Mouse (Mus musculus) left cerebral cortex, postnatal 14 days (tissue): ENCODE results near the gene Znfx1. TPM values are rescaled to one million over a fixed set of nuclear protein-coding genes. Genes with fewer than 3 reads are reported as not detected.

Source experiments
- DNase-seq, 2 experiments: peaks; one replicate each; pipeline ENCODE4 v3.0.0; 2021 to 2022; ENCODE audit warnings: low spot score in 2 of 2, mixed read lengths in 1 of 2
- intact Hi-C: fragments of 180-260 bp; cut with DNase I; formaldehyde crosslinking; loops from one replicate; pipeline ENCODE4 v1.15.1; 2025
- total RNA-seq, 2 experiments: library from RNA; stranded (reverse); gene quantifications; 2 replicates each; pipeline ENCODE4 v1.2.3; 2021

The Znfx1 gene
- total RNA-seq, 2 experiments from 2014 or later, result 41.5 to 43.9 TPM

DNA sequence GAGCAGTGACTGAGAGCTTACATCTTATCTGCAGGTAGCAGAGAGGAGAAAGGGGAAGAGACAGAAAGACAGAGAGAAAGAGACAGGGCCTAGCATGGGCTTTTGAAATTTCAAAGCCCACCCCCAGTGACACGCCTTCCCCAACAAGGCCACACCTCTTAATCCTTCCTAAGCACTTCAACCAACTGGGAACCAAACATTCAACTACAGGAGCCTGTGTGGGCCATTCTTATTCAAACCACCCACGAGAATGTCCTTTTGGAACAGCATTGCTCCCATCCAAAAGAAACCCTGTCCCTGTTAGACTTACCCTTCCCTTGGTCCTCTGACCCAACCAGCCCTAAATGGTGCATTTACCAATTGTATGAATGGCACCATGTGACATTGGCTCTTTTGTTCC is 13.9 kb upstream of the Znfx1 start:
- intact Hi-C loops, result loop anchor here (10.0 kb wide), 1 partner anchor 418 kb away; the partner anchor contains the start of genes Rnf114 and Spata2
- no peak for DNase-seq

DNA sequence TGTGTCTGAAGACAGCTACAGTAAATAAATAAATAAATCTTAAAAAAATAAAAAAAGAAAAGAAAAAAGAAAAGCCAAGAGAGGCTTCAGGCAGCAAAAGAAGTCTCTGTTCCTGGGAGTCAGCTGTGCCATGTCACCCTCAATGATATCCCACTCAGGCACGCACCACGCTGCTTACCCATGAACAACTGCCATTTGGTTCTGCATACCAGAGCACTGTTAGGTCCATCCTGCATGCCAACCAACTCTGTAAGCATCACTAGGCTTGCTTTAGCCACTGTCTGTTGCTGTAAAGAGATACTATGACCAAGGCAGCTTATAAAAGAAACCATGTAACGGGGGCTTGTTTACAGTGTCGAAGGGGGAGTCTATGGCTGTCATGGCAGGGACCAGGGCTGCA is 13.5 kb upstream of the Znfx1 start:
- intact Hi-C loops, result loop anchor here (10.0 kb wide), 1 partner anchor 418 kb away; the partner anchor contains the start of genes Rnf114 and Spata2
- no peak for DNase-seq

GRCm38 (mm10) chr2:167074587-167074986 is 11.8 kb upstream of the Znfx1 start:
- DNase-seq, result no peak
- intact Hi-C loops, result loop anchor here (5.0 to 10.0 kb wide), 2 partner anchors 203 to 420 kb away; partner anchors contain the start of genes Rnf114 and Spata2

- peak; percentile 98 for DNase-seq
- intact Hi-C loops, result loop anchor here (1.0 to 10.0 kb wide), 4 partner anchors 118 to 423 kb away; partner anchors contain the start of genes Kcnb1, Rnf114 and Spata2
Measured at GRCm38 (mm10) chr2:167071641-167072601, 9.1 kb upstream of the Znfx1 start.

DNA sequence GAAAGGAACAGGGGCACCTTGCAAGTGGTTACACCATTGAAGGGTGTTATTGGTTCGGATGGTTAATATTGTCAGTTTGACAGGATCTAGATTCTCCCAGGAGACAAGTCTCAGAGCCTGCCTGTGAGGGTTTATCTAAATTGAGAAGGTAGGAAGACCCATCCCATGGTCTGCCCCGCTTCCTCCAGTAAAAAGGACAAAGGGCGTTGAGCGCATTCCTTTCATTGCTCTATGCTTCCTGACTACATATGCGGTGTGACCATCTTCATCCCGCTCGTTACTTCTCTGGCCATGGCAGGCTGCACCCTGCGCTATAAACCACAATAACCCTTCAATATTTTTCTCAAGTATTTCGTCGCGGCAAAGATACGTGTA is 8.4 kb upstream of the Znfx1 start:
- intact Hi-C loops, result loop anchor here (5.0 to 10.0 kb wide), 2 partner anchors 206 to 424 kb away; partner anchors contain the start of genes Rnf114 and Spata2
- DNase-seq, result no peak

DNA sequence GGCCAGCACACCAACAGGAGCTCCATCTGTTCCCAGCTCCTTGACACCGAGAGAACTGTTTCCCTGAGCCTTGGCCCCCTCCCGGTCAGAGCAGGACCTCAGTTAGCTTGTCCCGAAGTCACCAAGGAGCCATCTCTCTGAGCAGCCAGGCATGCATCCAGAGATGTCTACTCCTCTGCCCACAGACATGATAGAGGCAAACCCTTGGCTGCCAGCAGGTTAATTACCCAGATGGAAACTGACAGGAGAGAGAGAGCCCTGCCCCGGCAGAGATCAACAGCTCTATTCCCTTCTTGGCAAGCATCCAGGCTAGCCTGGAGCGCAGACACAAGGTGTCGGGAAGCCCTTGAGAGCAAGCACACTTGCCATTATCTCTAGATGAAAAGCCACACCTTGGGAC is 7.5 kb upstream of the Znfx1 start:
- intact Hi-C loops, result loop anchor here (5.0 to 10.0 kb wide), 2 partner anchors 207 to 424 kb away; partner anchors contain the start of genes Rnf114 and Spata2
- DNase-seq, result no peak

- no peak for DNase-seq
- intact Hi-C loops, result no loop called here
Measured at GRCm38 (mm10) chr2:167067575-167067974, 4.8 kb upstream of the Znfx1 start.

GRCm38 (mm10) chr2:167066528-167067516 is 4.0 kb upstream of the Znfx1 start:
- intact Hi-C loops, result no loop called here
- DNase-seq, result no peak

DNA sequence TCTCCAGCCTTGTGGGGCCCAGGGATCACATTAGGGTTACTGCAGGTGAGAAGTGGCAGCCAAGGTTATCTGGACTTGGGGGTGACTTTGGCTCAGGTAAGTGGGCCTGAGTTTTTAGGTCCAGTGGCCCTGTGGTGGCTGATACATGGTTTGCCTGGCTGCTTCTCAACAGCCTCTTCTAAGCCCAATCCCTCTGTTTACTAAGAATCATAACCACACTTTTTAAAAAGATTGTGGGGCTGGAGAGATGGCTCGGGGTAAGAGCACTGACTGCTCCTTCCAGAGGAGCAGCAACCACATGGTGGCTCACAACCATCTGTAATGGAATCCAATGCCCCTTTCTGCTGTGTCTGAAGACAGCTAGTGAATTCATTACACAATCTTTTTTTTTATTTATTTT is 3.2 kb upstream of the Znfx1 start:
- intact Hi-C loops, result no loop called here
- no peak for DNase-seq

DNA sequence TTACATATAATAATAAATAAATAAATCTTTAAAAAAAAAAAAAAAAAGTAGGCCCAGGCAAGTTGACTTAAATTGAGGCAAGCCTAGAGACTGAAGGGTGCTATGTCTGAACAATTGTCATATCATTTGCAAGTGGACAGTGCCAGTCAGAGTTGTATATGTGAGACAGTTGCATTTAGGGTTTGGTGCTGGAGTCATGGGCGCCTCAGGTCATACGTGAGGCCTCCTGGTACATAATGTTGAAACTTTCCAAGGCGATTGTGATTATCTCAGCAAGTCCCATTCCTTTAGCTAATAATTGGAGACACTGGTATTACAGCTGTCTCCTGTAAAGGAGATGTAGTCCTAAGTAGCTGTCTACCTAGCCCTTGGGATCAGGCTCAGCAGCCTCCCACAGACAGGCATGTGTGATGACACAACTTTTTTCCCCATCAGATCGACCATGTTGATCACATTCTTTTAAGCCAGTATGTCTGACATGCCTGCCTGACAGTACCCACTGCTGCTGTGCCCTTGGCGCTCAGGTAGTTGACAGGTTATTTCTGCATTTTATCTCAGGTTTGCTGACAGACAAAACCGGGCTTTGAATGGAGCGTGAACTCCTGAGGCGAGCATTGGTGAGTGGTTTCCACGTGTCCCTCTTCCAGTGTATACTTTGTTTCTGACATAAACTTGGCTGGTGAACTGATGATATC is 1.9 kb upstream of the Znfx1 start:
- no peak for DNase-seq
- intact Hi-C loops, result loop anchor here (5.0 kb wide), 1 partner anchor 358 kb away; the partner anchor contains the start of gene Slc9a8

DNA sequence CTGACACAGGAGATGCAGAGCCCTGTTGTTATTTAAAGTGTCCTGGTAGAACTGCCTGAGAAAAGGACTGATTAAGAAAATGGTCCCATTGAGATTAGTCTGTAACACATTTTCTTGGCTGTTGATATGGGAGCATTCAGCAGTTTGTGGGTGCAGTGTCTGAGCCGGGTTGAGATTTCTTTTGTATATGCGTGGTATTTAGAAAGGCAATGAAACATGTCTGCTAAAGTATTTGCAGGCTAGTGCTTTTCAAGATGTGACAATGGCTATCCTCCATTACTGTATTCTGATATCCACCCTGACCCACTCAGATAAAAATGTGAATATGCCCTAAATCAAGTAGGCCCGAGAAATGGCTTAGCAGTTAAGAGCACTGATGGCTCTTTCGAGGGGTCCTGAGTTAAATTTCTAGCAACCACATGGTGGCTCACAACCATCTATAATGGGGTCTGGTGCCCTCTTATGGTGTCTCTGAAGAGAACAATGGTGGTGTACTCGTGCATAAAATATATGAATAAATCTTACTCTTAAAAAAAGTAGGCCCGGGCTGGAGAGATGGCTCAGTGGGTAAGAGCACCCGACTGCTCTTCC is 1.2 kb upstream of the Znfx1 start:
- DNase-seq, result no peak
- intact Hi-C loops, result loop anchor here (5.0 kb wide), 1 partner anchor 358 kb away; the partner anchor contains the start of gene Slc9a8

GRCm38 (mm10) chr2:167062497-167062911 is 311 bp downstream of the Znfx1 start:
- DNase-seq, result peak; percentile 79 to 85
- intact Hi-C loops, result loop anchor here (5.0 kb wide), 1 partner anchor 360 kb away; the partner anchor contains the start of gene Slc9a8

- intact Hi-C loops, result loop anchor here (5.0 kb wide), 1 partner anchor 361 kb away; the partner anchor contains the start of gene Slc9a8
Measured at GRCm38 (mm10) chr2:167061381-167062034, 1.3 kb downstream of the Znfx1 start.

GRCm38 (mm10) chr2:167060761-167061160 is 2.1 kb downstream of the Znfx1 start:
- DNase-seq, result no peak

More at GRCm38 (mm10) chr2:167061381-167062034, 1.3 kb downstream of the Znfx1 start:
- DNase-seq, result no peak

GRCm38 (mm10) chr2:167060360-167060759 is 2.5 kb downstream of the Znfx1 start:
- no peak for DNase-seq
- intact Hi-C loops, result loop anchor here (5.0 kb wide), 1 partner anchor 362 kb away; the partner anchor contains the start of gene Slc9a8

More at GRCm38 (mm10) chr2:167060761-167061160, 2.1 kb downstream of the Znfx1 start:
- intact Hi-C loops, result loop anchor here (5.0 kb wide), 1 partner anchor 362 kb away; the partner anchor contains the start of gene Slc9a8

DNA sequence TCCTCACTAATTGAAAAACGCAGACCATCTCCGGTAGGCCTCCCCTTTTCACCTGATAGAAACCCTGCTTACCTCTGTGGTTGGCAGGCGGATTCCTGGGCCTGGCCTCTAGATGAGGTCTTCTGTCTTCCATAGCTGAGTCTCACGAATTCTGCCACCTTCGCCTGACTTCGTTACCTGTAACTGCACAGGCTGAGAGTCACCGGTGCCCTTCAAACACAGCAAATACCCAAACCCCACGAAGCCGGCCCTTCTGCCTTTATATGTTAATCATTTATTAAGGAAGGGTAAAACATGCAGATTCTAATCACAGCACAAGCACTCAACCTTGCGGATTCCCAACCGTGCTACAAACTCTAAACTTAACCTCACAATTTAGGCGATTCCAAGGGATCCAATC is 2.9 kb downstream of the Znfx1 start:
- DNase-seq, result no peak
- intact Hi-C loops, result loop anchor here (5.0 kb wide), 1 partner anchor 362 kb away; the partner anchor contains the start of gene Slc9a8

DNA sequence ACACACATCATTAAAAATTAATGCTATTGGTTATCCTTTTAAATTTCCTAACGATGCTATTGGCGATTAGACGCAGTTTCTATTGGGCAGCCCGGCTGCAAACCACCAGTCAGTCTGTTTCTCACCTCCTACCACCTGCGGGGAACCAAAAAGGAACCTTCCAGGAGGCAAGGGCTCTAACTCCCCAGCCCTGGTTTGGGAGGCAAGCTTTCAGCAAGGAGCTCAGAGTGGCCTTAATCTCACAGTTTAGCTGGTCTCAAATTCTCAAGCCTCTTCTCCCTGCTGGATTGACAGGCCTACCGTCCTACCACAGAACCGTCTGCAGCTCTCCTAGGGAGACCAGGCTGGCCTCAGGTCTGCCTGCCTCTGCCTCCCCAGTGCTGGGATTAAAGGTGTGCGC is 3.3 kb downstream of the Znfx1 start:
- intact Hi-C loops, result no loop called here
- DNase-seq, result no peak
